Mouse (Mus musculus) thymus, postnatal 0 days (tissue): ENCODE results near the gene Olfr139. TPM values are rescaled to one million over a fixed set of nuclear protein-coding genes. Genes with fewer than 3 reads are reported as not detected.

Experiments used
- DNase-seq: peaks from one replicate; pipeline ENCODE4 v3.0.0-alpha.2; 2015; ENCODE audit warnings: low spot score
- polyA plus RNA-seq: library from polyadenylated mRNA; unstranded; fragments of >200 nt; fragmentation: Nextera tagmentation; extraction: Ambion mirVana; gene quantifications from 2 replicates; pipeline ENCODE4 v1.2.1, GENCODE M21; 2015

The Olfr139 gene
- not detected in 2 replicates for polyA plus RNA-seq

GRCm38 (mm10) chr11:74056451-74056850 lies at the start of gene Olfr139, which contains the start of gene Olfr399:
Gene Olfr139, minus strand, starts transcription at chr11:74056551.
Gene Olfr399, minus strand, starts transcription at chr11:74056615.
- no peak for DNase-seq

- DNase-seq = no peak
Measured at GRCm38 (mm10) chr11:74105066-74105465, 48.7 kb upstream of the Olfr139 start.

- no peak for DNase-seq
Measured at GRCm38 (mm10) chr11:74101507-74101906, 45.2 kb upstream of the Olfr139 start.

GRCm38 (mm10) chr11:74100724-74101123 lies 44.4 kb upstream of the Olfr139 start:
- no peak for DNase-seq

- no peak for DNase-seq
Measured at GRCm38 (mm10) chr11:74069655-74070054, 13.3 kb upstream of the Olfr139 start, which contains the start of gene Zfp616. Gene Zfp616, plus strand, starts transcription at chr11:74069955.

- no peak for DNase-seq
Measured at GRCm38 (mm10) chr11:74051347-74051746, 5.0 kb downstream of the Olfr139 start.

Other genes with a start within 250 kb of the Olfr139 start
- gene Olfr392, start 239.5 kb downstream of the Olfr139 start, polyA plus RNA-seq = not detected in 2 replicates
- gene Olfr393, start 205.1 kb downstream of the Olfr139 start, polyA plus RNA-seq = not detected in 2 replicates
- gene Olfr394, start 165.8 kb downstream of the Olfr139 start, polyA plus RNA-seq = not detected in 2 replicates
- not detected in 2 replicates for gene Olfr395, start 147.3 kb downstream of the Olfr139 start, polyA plus RNA-seq
- not detected in 2 replicates for gene Olfr23, start 119.9 kb downstream of the Olfr139 start, polyA plus RNA-seq
- gene Olfr397, start 95.7 kb downstream of the Olfr139 start, polyA plus RNA-seq = not detected in 2 replicates
- not detected in 2 replicates for gene Olfr398, start 66.1 kb downstream of the Olfr139 start, polyA plus RNA-seq
- gene Olfr399, start 64 bp upstream of the Olfr139 start, polyA plus RNA-seq = not detected in 2 replicates
- not detected in 2 replicates for gene Zfp616, start 13.4 kb upstream of the Olfr139 start, polyA plus RNA-seq
- gene Olfr401, start 57.2 kb upstream of the Olfr139 start, polyA plus RNA-seq = not detected in 2 replicates
- not detected in 2 replicates for gene Olfr402, start 97.0 kb upstream of the Olfr139 start, polyA plus RNA-seq
- not detected in 2 replicates for gene Olfr403, start 129.7 kb upstream of the Olfr139 start, polyA plus RNA-seq
- 0.06 TPM in 1 of 2 replicates, not detected in the other for gene Olfr43, start 154.8 kb upstream of the Olfr139 start, polyA plus RNA-seq
- gene Olfr406, start 203.3 kb upstream of the Olfr139 start, polyA plus RNA-seq = not detected in 2 replicates
- gene Olfr59, start 227.2 kb upstream of the Olfr139 start, polyA plus RNA-seq = not detected in 2 replicates